Mouse (Mus musculus) cerebellum, adult 2 months (tissue): ENCODE data around the gene Sh3d19. TPM values are rescaled to one million over a fixed set of nuclear protein-coding genes. Genes with fewer than 3 reads are reported as not detected.
"Not testable (repeated sequence)": the region's sequence is repeated elsewhere in the genome, so short reads cannot be mapped to it uniquely, and the experiment has no call there.

ENCODE experiments used
- DNase-seq, 2 experiments: peaks; one replicate each; pipeline ENCODE4 v3.0.0; 2021
- H3K27ac ChIP-seq: fragments of 200-500 bp; 2 replicates; pipeline ENCODE4 v1.5.1; 2012; ENCODE audit warnings: low read length, control low read depth, inconsistent platforms; ENCODE audit not compliant: insufficient read depth
- H3K27me3 ChIP-seq: fragments of 200-500 bp; 2 replicates; pipeline ENCODE4 v1.6.1; 2012; ENCODE audit warnings: inconsistent platforms, mild to moderate bottlenecking, low read length, moderate library complexity; ENCODE audit not compliant: control insufficient read depth, insufficient read depth
- H3K4me1 ChIP-seq: fragments of 200-500 bp; 2 replicates; pipeline ENCODE4 v1.6.1; 2011; ENCODE audit warnings: low read length; ENCODE audit not compliant: control insufficient read depth, insufficient read depth
- H3K4me3 ChIP-seq: fragments of 200-500 bp; replicated peaks from 2 replicates; pipeline ENCODE3; 2011; ENCODE audit warnings: mild to moderate bottlenecking, low read depth, low read length, control low read depth; ENCODE audit not compliant: insufficient read depth
- CTCF ChIP-seq: fragments of 200-500 bp; IDR thresholded peaks from 2 replicates; pipeline ENCODE4 v1.5.1; 2011; ENCODE audit warnings: low read depth, mild to moderate bottlenecking, control low read depth, low read length, moderate library complexity, borderline replicate concordance; ENCODE audit not compliant: insufficient read depth
- POLR2A ChIP-seq: fragments of 200-500 bp; IDR thresholded peaks from 2 replicates; pipeline ENCODE4 v1.6.1; 2011; ENCODE audit warnings: low read length, control low read depth, borderline replicate concordance; ENCODE audit not compliant: insufficient read depth
- WGBS: fragments of 180-500 bp; shearing (Covaris S2); methylation state at CpG from one replicate; pipeline ENCODE4 v1.1.7; 2018; 5-methylcytosine and 5-hydroxymethylcytosine counted together
- polyA plus RNA-seq: library from polyadenylated mRNA; depleted of rRNA; stranded (reverse); fragments of >200 nt; gene quantifications from 2 replicates; pipeline ENCODE4 v1.2.3, GENCODE M21; 2012

The Sh3d19 gene
- polyA plus RNA-seq, 1 experiment, result 14.5 TPM

DNA sequence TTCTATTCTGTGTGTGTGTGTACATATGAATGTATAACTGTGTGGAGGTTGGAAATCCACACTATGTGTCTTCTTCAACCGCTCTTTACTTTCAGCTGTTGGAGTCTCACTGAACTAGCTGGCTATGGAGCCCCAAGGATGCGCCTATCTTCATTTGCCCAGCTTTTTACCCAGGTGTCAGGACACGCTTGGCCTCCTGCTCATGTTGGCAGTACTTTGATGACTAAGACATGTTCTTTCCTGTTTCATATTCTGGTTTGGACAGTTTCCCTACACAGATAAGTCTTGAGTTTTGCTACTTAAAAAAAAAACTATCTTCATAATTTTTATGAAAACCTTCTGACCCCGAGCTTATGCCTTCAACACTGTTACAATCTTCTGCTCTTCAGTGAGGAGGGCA lies 5.4 kb upstream of the Sh3d19 start:
- TF ChIP-seq POLR2A (no peak), CTCF (no peak)
- DNase-seq, result no peak
- no peak overlapping the region for H3K4me3 ChIP-seq
- 86% methylated on average over 4 of the region's 4 CpGs for WGBS
- no peaks in the 10 kb centered on the region for H3K4me1 ChIP-seq
- no peaks in the 10 kb centered on the region for H3K27me3 ChIP-seq
- no peak overlapping the region for H3K27ac ChIP-seq

DNA sequence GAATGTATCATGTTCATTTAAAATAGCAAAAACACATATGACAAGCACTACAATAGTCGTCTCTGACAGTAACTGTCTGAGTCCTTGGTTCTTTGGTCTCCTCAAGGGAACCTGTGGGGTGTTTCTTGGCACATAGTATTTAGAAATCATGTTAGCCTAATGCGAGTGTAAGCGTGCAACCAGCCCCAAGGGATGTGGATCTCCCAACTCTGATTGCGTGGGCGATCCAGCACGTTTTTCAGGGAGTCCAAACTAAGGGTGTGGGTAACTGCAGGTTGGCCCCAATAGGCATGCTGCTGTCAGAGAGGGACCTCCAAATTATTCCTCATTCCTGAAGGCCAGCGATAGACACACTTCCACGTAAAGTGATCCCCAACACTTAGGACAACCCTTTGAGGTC lies 1.9 kb upstream of the Sh3d19 start:
- Histone ChIP-seq H3K4me3 (no peak overlapping the region), H3K27ac (no peak overlapping the region), H3K27me3 (no peaks in the 10 kb centered on the region), H3K4me1 (no peaks in the 10 kb centered on the region)
- TF ChIP-seq CTCF (no peak), POLR2A (no peak)
- DNase-seq, result no peak
- WGBS, result 89% methylated on average over 8 of the region's 8 CpGs

DNA sequence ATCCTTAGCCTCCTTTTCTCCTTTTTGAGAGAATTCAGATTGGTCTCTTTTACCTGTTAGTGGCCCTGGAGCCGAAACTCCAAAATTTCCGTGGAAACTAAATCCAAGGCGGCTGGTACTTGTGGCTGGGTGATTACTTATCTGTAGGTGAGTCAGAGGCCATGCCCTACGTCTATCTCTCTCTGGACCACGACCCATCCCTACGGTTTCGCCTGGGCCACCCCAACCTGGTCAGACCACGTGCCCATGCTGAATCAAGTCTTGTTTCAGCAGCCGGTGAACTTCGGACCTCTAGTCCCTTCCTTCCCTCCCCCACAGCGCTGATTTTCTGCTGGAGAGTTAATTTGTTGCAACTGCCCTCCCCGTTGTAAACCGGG lies 678 bp downstream of the Sh3d19 start:
- Histone ChIP-seq H3K27ac (no peak overlapping the region), H3K4me3 (peak overlapping the region; percentile 71), H3K27me3 (no peaks in the 10 kb centered on the region), H3K4me1 (peaks cover 4% of the 10 kb centered on the region; the same call in 1 of the 2 replicates)
- TF ChIP-seq POLR2A (no peak), CTCF (no peak)
- DNase-seq, result no peak
- WGBS, result 4% methylated on average over 13 of the region's 13 CpGs

DNA sequence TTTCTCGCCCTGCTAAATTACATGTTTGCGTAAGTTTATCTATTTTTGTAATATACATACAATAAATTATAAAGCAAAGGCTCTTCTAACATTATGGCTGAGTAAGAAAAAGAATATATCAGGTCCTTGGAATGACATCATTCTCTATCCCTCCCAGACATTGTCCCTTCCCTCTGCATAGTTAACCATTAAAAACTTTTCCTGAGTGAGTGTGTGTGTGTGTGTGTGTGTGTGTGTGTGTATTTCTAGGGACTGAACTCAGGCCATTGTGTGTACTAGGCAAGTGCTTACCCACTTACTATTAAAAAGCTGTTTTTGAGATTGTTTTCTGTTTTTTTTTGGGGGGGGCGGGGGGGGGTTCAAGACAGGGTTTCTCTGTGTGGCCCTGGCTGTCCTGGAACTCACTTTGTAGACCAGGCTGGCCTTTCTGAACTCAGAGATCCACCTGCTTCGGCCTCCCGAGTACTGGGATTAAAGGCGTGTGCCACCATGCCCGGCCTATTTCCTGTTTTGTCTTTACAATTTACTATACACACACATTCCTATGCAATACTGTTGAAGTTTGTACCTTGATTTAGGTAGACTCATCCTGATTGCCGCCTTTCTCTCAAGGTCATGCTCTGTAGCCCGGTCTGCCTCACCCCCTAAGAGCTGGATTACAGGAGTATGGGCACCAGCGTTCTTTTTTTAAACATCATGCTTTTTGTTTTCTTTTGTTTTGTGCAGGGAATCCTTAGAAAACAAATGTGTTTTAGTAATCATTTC lies 2.6 kb downstream of the Sh3d19 start:
- Histone ChIP-seq H3K4me1 (peaks cover 4% of the 10 kb centered on the region; the same call in 1 of the 2 replicates), H3K27me3 (no peaks in the 10 kb centered on the region), H3K4me3 (no peak overlapping the region), H3K27ac (no peak overlapping the region)
- TF ChIP-seq CTCF (no peak), POLR2A (no peak)
- 94% methylated on average over 10 of the region's 10 CpGs for WGBS
- DNase-seq, result no peak

DNA sequence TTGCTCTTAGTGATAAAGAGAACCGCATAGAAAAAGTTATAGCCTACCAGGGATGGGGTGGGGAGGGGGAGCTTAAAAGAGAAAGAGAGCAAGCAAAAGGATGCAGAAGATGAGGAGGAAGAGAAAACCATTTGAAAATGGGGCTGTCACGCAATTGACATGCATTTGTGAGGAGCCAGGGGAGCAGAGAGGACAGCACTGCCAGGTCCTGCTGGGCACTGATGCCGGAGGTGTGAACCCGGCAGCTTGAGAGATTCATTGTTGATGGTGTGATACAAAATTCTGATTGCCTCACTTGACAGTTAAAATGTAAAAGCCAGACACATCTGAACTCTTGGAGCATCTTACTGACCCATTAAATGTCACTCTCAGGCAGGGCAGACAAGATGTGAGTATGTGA lies 3.5 kb downstream of the Sh3d19 start:
- Histone ChIP-seq H3K4me3 (no peak overlapping the region), H3K27ac (no peak overlapping the region), H3K4me1 (peaks cover 4% of the 10 kb centered on the region; the same call in 1 of the 2 replicates), H3K27me3 (no peaks in the 10 kb centered on the region)
- DNase-seq, result peak; percentile 20 to 35
- 28% methylated on average over 4 of the region's 4 CpGs for WGBS
- TF ChIP-seq CTCF (no peak), POLR2A (no peak)

DNA sequence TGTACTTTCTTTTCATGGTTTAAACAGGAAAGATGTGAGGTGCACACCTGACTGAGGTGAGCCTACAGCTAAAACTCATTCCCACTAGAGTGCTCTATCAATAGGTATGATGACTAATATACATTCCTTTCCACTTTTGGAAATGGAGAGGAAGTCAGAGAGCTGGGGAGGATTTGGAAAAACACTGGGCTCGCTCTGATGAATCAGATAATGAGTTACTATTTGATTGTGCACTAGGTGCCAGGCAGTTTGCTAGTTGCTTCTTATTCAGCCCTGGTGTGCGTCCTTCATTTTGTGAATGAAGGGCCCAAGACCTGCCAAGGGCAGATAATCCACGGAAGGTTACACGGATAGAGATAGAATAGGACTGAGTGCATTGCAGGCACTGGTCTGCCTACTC lies 9.1 kb downstream of the Sh3d19 start:
- no peaks in the 10 kb centered on the region for H3K27me3 ChIP-seq
- H3K4me1 ChIP-seq, result no peaks in the 10 kb centered on the region; the same call in 1 of the 2 replicates
- DNase-seq, result no peak
- H3K4me3 ChIP-seq, result no peak overlapping the region
- no peak for TF ChIP-seq CTCF
- TF ChIP-seq POLR2A, result no peak
- H3K27ac ChIP-seq, result no peak overlapping the region
- 91% methylated on average over 4 of the region's 4 CpGs for WGBS

DNA sequence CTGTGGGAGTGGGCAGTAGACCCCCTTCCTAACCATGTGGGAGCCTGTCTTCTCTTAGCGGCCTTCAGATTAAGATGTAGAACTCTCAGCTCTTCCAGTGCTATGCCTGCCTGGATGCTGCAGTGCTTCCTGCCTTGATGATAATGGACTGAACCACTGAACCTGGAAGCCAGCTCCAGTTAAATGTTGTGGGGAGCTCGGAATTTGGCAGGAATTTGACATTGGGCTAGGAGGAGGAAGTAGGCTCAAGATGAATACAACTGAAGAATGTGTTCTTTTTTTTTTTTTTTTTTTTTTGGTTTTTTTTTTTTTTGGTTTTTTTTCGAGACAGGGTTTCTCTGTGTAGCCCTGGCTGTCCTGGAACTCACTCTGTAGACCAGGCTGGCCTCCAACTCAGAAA lies 10.9 kb downstream of the Sh3d19 start:
- H3K27ac ChIP-seq, H3K4me1 ChIP-seq, H3K4me3 ChIP-seq, DNase-seq, H3K27me3 ChIP-seq: not testable (repeated sequence)
- WGBS, result 83% methylated on average over 3 of the region's 3 CpGs

DNA sequence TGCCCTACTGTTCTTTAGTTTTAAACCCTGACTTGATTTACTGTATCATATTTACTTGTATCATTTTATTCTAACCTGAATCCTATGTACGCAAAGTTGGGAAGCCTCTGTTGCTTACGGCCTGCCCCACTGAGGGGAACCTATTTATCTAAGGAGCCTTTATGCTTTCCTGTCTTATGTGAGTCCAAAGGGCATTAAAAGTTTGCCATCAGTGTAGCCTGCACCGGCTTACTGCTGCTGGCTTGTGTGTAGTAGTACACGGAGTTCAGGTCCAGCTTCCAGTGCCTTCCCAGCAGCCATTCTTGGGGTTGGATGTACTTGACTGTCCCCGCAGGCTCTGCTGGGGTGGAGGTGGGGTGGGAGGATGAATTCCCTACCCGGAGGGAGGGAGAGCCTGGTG lies 13.6 kb downstream of the Sh3d19 start:
- WGBS, result 87% methylated on average over 6 of the region's 6 CpGs
- TF ChIP-seq CTCF (no peak), POLR2A (no peak)

More for the DNA sequence above, 13.6 kb downstream of the Sh3d19 start:
- Histone ChIP-seq H3K4me3 (no peak overlapping the region), H3K4me1 (no peaks in the 10 kb centered on the region), H3K27ac (no peak overlapping the region), H3K27me3 (no peaks in the 10 kb centered on the region)
- DNase-seq, result no peak
